Mouse (Mus musculus) megakaryocyte progenitor cell, adult 5-6 weeks (primary cell): ENCODE results near the gene Gm28539. TPM values are rescaled to one million over a fixed set of nuclear protein-coding genes. Genes with fewer than 3 reads are reported as not detected.
"Not testable (repeated sequence)": the region's sequence is repeated elsewhere in the genome, so short reads cannot be mapped to it uniquely, and the experiment has no call there.

ENCODE experiments used
- ATAC-seq: replicated peaks from 2 replicates; pipeline ENCODE4 v1.8.0; 2016; ENCODE audit warnings: mild to moderate bottlenecking, moderate TSS enrichment, inconsistent platforms; ENCODE audit not compliant: poor library complexity
- total RNA-seq, 2 experiments: library from RNA; stranded (forward) in 1 of 2; stranded (reverse) in 1 of 2; fragments of 157-497, 149-512 nt in 1 of 2; fragments of 200-1000 nt in 1 of 2; gene quantifications; 2 replicates each; pipeline versions ENCODE4 v1.2.3 to v1.2.4; 2015 to 2017

The Gm28539 gene
- total RNA-seq, 2 experiments from 2014 or later, result not detected

- ATAC-seq, result no peak
Observed at GRCm38 (mm10) chr16:18952813-18953212, 116.4 kb downstream of the Gm28539 start.

GRCm38 (mm10) chr16:18955070-18955469, 118.7 kb downstream of the Gm28539 start:
- no peak for ATAC-seq

DNA sequence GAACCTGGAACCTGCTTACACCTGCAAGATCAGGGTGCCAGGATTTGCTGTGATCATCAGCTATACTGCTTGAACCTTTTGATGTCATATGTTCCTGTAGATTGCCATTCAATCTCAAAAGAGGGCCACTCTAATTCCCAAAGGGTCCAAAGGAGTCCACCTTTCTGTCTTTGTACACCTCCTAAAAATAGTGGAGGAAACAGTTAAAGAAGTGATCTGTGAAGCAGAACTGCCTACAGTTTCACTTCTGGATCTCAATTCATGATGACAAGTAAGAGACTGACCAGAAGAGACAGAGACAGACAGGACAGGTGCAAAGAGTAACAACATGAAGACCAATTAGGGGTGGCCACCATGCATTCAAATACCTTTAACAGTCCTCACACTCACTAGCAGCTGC, 127.1 kb downstream of the Gm28539 start:
- no peak for ATAC-seq

GRCm38 (mm10) chr16:18969420-18970128, 133.2 kb downstream of the Gm28539 start:
- ATAC-seq, result no peak

DNA sequence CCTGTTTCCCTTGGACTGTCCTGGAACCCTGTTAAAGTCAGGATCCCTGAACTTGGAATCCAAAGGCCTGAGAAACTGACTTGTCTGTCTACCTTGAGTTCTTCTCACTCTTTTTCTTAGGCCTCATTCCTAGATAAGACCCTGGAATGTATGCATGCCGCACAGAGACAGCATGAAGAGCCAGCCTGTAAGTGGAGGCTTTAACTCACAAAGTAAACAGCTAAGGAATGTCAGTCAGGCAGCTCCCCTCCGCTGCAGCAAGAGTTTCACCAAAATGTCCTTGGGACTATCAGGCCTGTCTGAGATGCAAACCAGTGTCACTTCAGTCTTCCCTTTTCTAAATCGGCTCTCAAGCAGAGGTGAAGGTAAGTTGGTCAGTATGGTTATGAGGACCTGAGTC, 134.5 kb downstream of the Gm28539 start:
- ATAC-seq, result no peak

DNA sequence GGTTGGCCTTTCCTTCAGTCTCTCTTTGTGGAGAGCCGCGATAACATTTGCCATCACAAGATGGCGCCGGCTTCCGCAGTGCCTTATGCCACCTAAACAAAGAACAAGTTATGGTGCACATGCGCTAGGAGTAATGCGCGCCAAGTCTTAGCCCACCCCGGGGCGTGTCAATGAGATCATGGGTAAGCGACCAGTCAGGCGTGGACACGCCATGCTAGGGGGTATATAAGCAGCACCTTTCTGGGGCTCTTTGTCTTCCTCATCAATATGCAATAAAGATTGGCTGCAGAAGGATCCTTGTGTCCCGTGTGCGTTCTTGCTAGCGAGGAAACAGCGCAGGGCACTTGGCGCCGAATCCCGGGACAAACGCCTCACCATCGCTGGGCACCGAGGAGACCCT, 139.3 kb downstream of the Gm28539 start:
- ATAC-seq, result not testable (repeated sequence)

- ATAC-seq, result no peak
Observed at GRCm38 (mm10) chr16:18976315-18976714, 139.9 kb downstream of the Gm28539 start.

- no peak for ATAC-seq
Observed at GRCm38 (mm10) chr16:18986381-18986780, 150.0 kb downstream of the Gm28539 start.

DNA sequence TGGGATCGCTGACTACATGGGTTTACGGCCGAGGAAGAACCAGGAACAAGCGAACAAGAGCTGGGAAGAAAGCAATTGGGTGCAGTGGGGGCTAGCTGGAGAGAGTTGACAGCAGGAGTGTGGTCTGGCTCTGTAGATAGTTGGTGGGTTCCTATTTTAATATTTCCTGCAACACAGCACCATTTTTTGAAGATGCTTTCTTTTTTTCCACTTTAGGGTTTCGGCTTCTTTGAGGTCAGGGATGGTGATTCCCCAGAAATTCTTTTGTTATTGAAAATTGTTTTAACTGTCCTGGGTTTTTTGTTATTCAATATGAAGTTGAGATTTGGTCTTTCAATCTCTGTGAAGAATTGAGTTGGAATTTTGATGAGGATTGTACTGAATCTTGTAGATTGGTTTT, 150.5 kb downstream of the Gm28539 start:
- ATAC-seq, result no peak

DNA sequence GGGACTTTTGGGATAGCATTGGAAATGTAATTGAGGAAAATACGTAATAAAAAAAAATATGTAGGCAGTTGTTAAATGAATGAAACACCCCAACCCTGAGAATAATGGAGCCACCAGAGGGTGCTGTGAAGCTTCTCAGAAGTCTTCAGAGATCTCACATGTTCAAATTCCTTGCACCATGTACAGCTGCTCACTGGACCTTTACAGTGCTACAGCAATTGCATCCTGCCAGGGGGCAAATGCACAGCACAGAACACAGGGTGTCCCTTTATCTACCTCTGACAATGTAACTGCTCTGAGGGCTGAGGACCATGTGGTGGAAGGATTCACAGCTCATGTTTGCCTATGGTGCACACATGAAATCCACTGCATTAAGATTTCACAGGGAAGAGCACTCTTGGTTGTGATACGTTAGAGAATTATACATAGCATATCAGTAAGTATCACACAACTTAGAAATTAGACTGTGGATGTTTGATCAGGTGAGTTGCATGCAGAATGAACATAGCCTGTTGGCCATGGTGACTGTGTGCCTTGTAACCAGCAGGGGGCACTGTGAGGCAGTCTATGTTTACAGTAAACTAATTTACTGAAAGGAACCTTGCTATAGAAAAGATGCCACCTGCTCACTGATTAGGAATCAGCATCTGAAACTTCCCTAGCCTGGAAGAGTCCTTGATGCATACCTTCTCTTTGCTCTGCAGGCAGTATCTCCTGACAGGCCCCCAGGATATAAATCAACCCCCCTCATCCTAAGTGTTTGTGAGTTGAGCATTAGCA, 166.4 kb downstream of the Gm28539 start:
- ATAC-seq, result peak; percentile 79

DNA sequence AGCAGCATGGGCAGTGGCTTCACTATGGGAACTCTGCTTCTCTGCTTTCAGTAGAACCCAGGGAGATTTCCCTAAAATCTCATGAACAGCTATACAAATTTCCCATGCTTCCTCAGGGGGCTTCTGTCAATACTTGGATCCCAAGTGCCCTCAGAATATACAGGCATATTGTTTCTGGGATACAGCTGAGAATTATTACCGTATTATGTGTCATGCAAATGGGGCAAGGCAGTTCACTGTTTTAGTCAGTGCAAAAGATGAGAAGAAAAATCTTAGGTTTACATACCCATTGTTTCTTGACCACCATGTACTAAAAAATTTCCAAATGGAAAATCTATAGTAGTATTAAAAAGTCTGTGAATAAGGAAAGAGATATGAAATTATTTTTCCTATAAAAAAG, 167.4 kb downstream of the Gm28539 start:
- no peak for ATAC-seq

DNA sequence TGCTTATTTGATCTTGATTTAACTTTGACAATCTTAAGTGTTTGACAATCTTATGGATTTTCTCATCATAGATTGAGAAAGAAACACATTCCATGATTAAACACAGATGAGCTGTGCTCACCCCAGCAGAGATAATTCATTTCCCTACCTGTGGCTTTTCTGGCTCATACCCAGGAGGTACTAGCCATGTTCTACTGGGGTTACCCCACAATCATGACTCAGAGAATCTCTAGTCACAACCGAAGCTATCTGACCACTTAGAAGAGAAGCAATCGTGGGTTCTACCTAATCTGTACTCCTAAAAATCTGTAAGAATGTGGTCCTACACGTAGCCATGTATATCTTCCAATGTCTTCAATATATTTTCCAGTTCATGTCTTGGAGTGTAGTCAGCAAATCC, 168.9 kb downstream of the Gm28539 start:
- no peak for ATAC-seq

Other genes with a start within 250 kb of the Gm28539 start
- gene Tbx1, start 245.9 kb upstream of the Gm28539 start, total RNA-seq (2015), result not detected in 2 replicates
- gene Tbx1, start 245.9 kb upstream of the Gm28539 start, total RNA-seq (2017), result not detected in 2 replicates
- 0.76 TPM in 1 of 2 replicates, not detected in the other for gene Gp1bb, start 214.2 kb upstream of the Gm28539 start, total RNA-seq (2015)
- gene Gp1bb, start 214.2 kb upstream of the Gm28539 start, total RNA-seq (2017), result 0.25 TPM in 1 of 2 replicates, not detected in the other
- 0.79 and 1.4 TPM in 2 replicates for gene Gm49601, start 210.2 kb upstream of the Gm28539 start, total RNA-seq (2015)
- 1.4 and 3.5 TPM in 2 replicates for gene Gm49601, start 210.2 kb upstream of the Gm28539 start, total RNA-seq (2017)
- gene Sept5, start 206.6 kb upstream of the Gm28539 start, total RNA-seq (2015), result 7.0 and 9.1 TPM in 2 replicates
- gene Sept5, start 206.6 kb upstream of the Gm28539 start, total RNA-seq (2017), result 2.6 and 8.7 TPM in 2 replicates
- gene Cldn5, start 59.7 kb upstream of the Gm28539 start, total RNA-seq (2015), result not detected in 2 replicates
- gene Cldn5, start 59.7 kb upstream of the Gm28539 start, total RNA-seq (2017), result not detected in 2 replicates
- 54.3 and 60.0 TPM in 2 replicates for gene Ufd1, start 24.8 kb upstream of the Gm28539 start, total RNA-seq (2015)
- 72.6 and 83.2 TPM in 2 replicates for gene Ufd1, start 24.8 kb upstream of the Gm28539 start, total RNA-seq (2017)
- gene Cdc45, start 24.6 kb upstream of the Gm28539 start, total RNA-seq (2015), result 85.4 and 93.9 TPM in 2 replicates
- 110 and 121 TPM in 2 replicates for gene Cdc45, start 24.6 kb upstream of the Gm28539 start, total RNA-seq (2017)
- 23.1 and 27.0 TPM in 2 replicates for gene 2510002D24Rik, start within 50 bp of the Gm28539 start, total RNA-seq (2015)
- 23.2 and 36.1 TPM in 2 replicates for gene 2510002D24Rik, start within 50 bp of the Gm28539 start, total RNA-seq (2017)
- 93.4 and 121 TPM in 2 replicates for gene Mrpl40, start 40.3 kb downstream of the Gm28539 start, total RNA-seq (2015)
- gene Mrpl40, start 40.3 kb downstream of the Gm28539 start, total RNA-seq (2017), result 105 and 112 TPM in 2 replicates
- 44.2 and 47.4 TPM in 2 replicates for gene Hira, start 40.5 kb downstream of the Gm28539 start, total RNA-seq (2015)
- gene Hira, start 40.5 kb downstream of the Gm28539 start, total RNA-seq (2017), result 55.6 and 70.6 TPM in 2 replicates